ENCODE assay signal across 8 mouse cellular contexts in genomic region chr3:97628391-97629001, GRCm38 (mm10). TPM values are rescaled to one million over a fixed set of nuclear protein-coding genes. Genes with fewer than 3 reads are reported as not detected.
DNase-seq lines count a peak whose midpoint lies in the region; ATAC-seq and TF ChIP-seq lines count a peak whose summit lies in the region.

Gene Fmo5 (plus strand): TSS chr3:97628804.

- peaks cover 9% of the 10 kb centered on the region for H3K4me1 ChIP-seq in bone marrow macrophage, adult 2 months (ENCODE audit: control insufficient read depth, insufficient read depth, low read length)
- no peaks in the 10 kb centered on the region; the same call in 1 of the 2 replicates for H3K4me1 ChIP-seq in hindbrain, embryonic 15.5 days (replicated peaks)
- H3K4me1 ChIP-seq in liver, embryonic 11.5 days (replicated peaks; ENCODE audit: control insufficient read depth, insufficient read depth, low read length), result peaks cover 7% of the 10 kb centered on the region; the same call in 1 of the 2 replicates
- H3K4me1 ChIP-seq in testis, adult 2 months (ENCODE audit: control insufficient read depth, insufficient read depth, low read length), result peaks cover 9% of the 10 kb centered on the region

- DNase-seq in gastrocnemius, adult 2 months, result peak; percentile 84
- DNase-seq in liver, embryonic 11.5 days (ENCODE audit: low spot score), result peak; percentile 66
- DNase-seq in right cerebral cortex, adult 18-20 months, result no peak

- peak within 1 kb of the TSS; percentile 52 for H3K4me2 ChIP-seq in hindbrain, embryonic 15.5 days
- H3K4me2 ChIP-seq in liver, embryonic 11.5 days, result peak within 1 kb of the TSS; percentile 69

- H3K4me3 ChIP-seq in bone marrow macrophage, adult 2 months (ENCODE audit: insufficient read depth, low read length), result peak within 1 kb of the TSS; percentile 55
- peak within 1 kb of the TSS; percentile 74 for H3K4me3 ChIP-seq in gastrocnemius, adult 2 months
- peak within 1 kb of the TSS; percentile 26 for H3K4me3 ChIP-seq in hindbrain, embryonic 15.5 days
- H3K4me3 ChIP-seq in liver, embryonic 11.5 days (ENCODE audit: low read depth, low read length), result peak within 1 kb of the TSS; percentile 59
- peak within 1 kb of the TSS; percentile 68 for H3K4me3 ChIP-seq in testis, adult 2 months (ENCODE audit: control insufficient read depth, low read depth, low read length)

- WGBS in hindbrain, embryonic 15.5 days, result 8% methylated on average over 18 of the region's 18 CpGs
- WGBS in liver, embryonic 11.5 days, result under 1% methylated on average over 18 of the region's 18 CpGs

- H3K27me3 ChIP-seq in hindbrain, embryonic 15.5 days, result no peaks in the 10 kb centered on the region
- no peaks in the 10 kb centered on the region for H3K27me3 ChIP-seq in liver, embryonic 11.5 days (replicated peaks; ENCODE audit: control insufficient read depth, insufficient read depth, low read length)
- H3K27me3 ChIP-seq in testis, adult 2 months (ENCODE audit: control insufficient read depth, insufficient read depth, low read length), result no peaks in the 10 kb centered on the region

- no peak for TF ChIP-seq CTCF in bone marrow macrophage, adult 2 months (IDR thresholded peaks at IDR 0.05; ENCODE audit: low read depth, low read length)
- TF ChIP-seq CTCF in gastrocnemius, adult 2 months (IDR thresholded peaks at IDR 0.05), result no peak
- no peak for TF ChIP-seq CTCF in testis, adult 2 months (IDR thresholded peaks at IDR 0.05; ENCODE audit: control insufficient read depth, insufficient read depth, insufficient replicate concordance, low read depth, low read length)

- intact Hi-C loops in gastrocnemius, adult 2 months (cut with DNase I), result no loop called here

- no peak for TF ChIP-seq POLR2A in bone marrow macrophage, adult 2 months (IDR thresholded peaks at IDR 0.05; ENCODE audit: borderline replicate concordance, low read depth, low read length)
- TF ChIP-seq POLR2A in testis, adult 2 months (IDR thresholded peaks at IDR 0.05; ENCODE audit: control insufficient read depth, low read depth, low read length), result peak; percentile 48; the same call in 1 of the 2 replicates

- H3K27ac ChIP-seq in bone marrow macrophage, adult 2 months (ENCODE audit: insufficient read depth, low read depth, low read length), result no peak within 1 kb of the TSS
- peak within 1 kb of the TSS; percentile 87 for H3K27ac ChIP-seq in gastrocnemius, adult 2 months
- no peak within 1 kb of the TSS for H3K27ac ChIP-seq in hindbrain, embryonic 15.5 days (replicated peaks)
- H3K27ac ChIP-seq in liver, embryonic 11.5 days (ENCODE audit: low read depth, low read length), result peak within 1 kb of the TSS; percentile 30; the same call in 1 of the 2 replicates
- H3K27ac ChIP-seq in testis, adult 2 months (ENCODE audit: control insufficient read depth, insufficient read depth, low read depth, low read length), result no peak within 1 kb of the TSS

- no peaks in the 10 kb centered on the region for H3K36me3 ChIP-seq in hindbrain, embryonic 15.5 days
- H3K36me3 ChIP-seq in liver, embryonic 11.5 days (ENCODE audit: control insufficient read depth, insufficient read depth, low read length), result no peaks in the 10 kb centered on the region
- no peaks in the 10 kb centered on the region for H3K36me3 ChIP-seq in testis, adult 2 months (ENCODE audit: control insufficient read depth, insufficient read depth, low read length)

- peak; percentile 100 for ATAC-seq in CD4-positive, CD25-positive, alpha-beta regulatory T cell, adult 4 months
- no peak for ATAC-seq in hindbrain, embryonic 15.5 days (ENCODE audit: low FRiP score, low read depth)
- peak; percentile 100 for ATAC-seq in liver, embryonic 11.5 days (replicated peaks; ENCODE audit: low FRiP score)
- ATAC-seq in monocyte, adult 5-6 weeks (replicated peaks; ENCODE audit: insufficient number of reproducible peaks, low FRiP score, low TSS enrichment, poor library complexity, severe bottlenecking), result peak; percentile 80

- H3K9me3 ChIP-seq in hindbrain, embryonic 15.5 days, result no peaks in the 10 kb centered on the region
- no peaks in the 10 kb centered on the region for H3K9me3 ChIP-seq in liver, embryonic 11.5 days (ENCODE audit: control insufficient read depth, low read length)

- H3K9ac ChIP-seq in hindbrain, embryonic 15.5 days, result 0 out of 2 replicates have a peak within 1 kb of the TSS, but pooled peaks have one; percentile 11
- H3K9ac ChIP-seq in liver, embryonic 11.5 days (ENCODE audit: low read depth, low read length), result peak within 1 kb of the TSS; percentile 70

RNA-seq across cellular contexts. Expression of gene Fmo5, which starts in this region (rescaled TPM):
- polyA plus RNA-seq in CD4-positive, CD25-positive, alpha-beta regulatory T cell, adult 4 months (2017; shearing (Covaris generic)), result 10 to 100 TPM; 13.4 to 14.9 TPM
- polyA plus RNA-seq in bone marrow macrophage, adult 2 months (2012; ENCODE audit: insufficient read depth, insufficient read length, missing spikeins), result 21.5 and 21.9 TPM in 2 replicates
- 1 to 10 TPM; 6.5 to 7.3 TPM for total RNA-seq in gastrocnemius, adult 2 months (2021)
- 0.62 and 1.2 TPM in 2 replicates for polyA plus RNA-seq in hindbrain, embryonic 15.5 days (2015; fragmentation: Nextera tagmentation; extraction: Ambion mirVana)
- polyA plus RNA-seq in liver, embryonic 11.5 days (2014; fragmentation: Nextera tagmentation; extraction: Ambion mirVana), result 4.1 and 4.4 TPM in 2 replicates
- 4.5 to 10.1 TPM (median 9.1 TPM) in 3 replicates for total RNA-seq in monocyte, adult 5-6 weeks (2017)
- 0.69 and 1.3 TPM in 2 replicates for polyA plus RNA-seq in testis, adult 2 months (2012; rRNA removed)

Comparison
In these comparisons a context has a peak if more than half of its experiments do, and no peak if none do; other contexts are left out.
1. H3K27ac ChIP-seq: peak in gastrocnemius, adult 2 months (single experiment) and liver, embryonic 11.5 days (single experiment); none in bone marrow macrophage, adult 2 months (single experiment), hindbrain, embryonic 15.5 days (single experiment) and testis, adult 2 months (single experiment).
2. Peak in every context shown above with its lines, with median percentiles within 50 percentile points of each other: H3K4me3 ChIP-seq.